In genomic region chr5:23224759-23225536, GRCm38 (mm10) we compare ENCODE assay signal across 8 mouse cellular contexts.
DNase-seq lines count a peak whose midpoint lies in the region; ATAC-seq and TF ChIP-seq lines count a peak whose summit lies in the region.

No protein-coding gene starts in this region.

- peak overlapping the region; percentile 45 for H3K4me2 ChIP-seq in forebrain, postnatal 0 days (ENCODE audit: low read depth)
- H3K4me2 ChIP-seq in hindbrain, embryonic 16.5 days (ENCODE audit: low read length): peak overlapping the region; percentile 65
- peak overlapping the region; percentile 36 for H3K4me2 ChIP-seq in limb, embryonic 11.5 days (ENCODE audit: low read depth, severe bottlenecking)
- H3K4me2 ChIP-seq in midbrain, embryonic 16.5 days (ENCODE audit: low read length): peak overlapping the region; percentile 67

- ATAC-seq in forebrain, postnatal 0 days: peak; percentile 94
- peak; percentile 94 for ATAC-seq in hindbrain, embryonic 16.5 days
- ATAC-seq in limb, embryonic 11.5 days (ENCODE audit: insufficient number of reproducible peaks, low FRiP score, low TSS enrichment, low read depth): peak; percentile 74
- ATAC-seq in midbrain, embryonic 16.5 days: peak; percentile 92

- no peaks in the 10 kb centered on the region for H3K9me3 ChIP-seq in forebrain, postnatal 0 days (ENCODE audit: low read length)
- H3K9me3 ChIP-seq in hindbrain, embryonic 16.5 days (ENCODE audit: control insufficient read depth, low read length): no peaks in the 10 kb centered on the region
- no peaks in the 10 kb centered on the region for H3K9me3 ChIP-seq in limb, embryonic 11.5 days (ENCODE audit: control insufficient read depth, low read length)
- H3K9me3 ChIP-seq in midbrain, embryonic 16.5 days (replicated peaks; ENCODE audit: control insufficient read depth, low read length, poor library complexity, severe bottlenecking): no peaks in the 10 kb centered on the region

- no peak for TF ChIP-seq POLR2A in thymus, adult 2 months (IDR thresholded peaks at IDR 0.05; ENCODE audit: control insufficient read depth, extremely low read depth, insufficient read depth, low read length, poor library complexity)
- TF ChIP-seq POLR2A in testis, adult 2 months (IDR thresholded peaks at IDR 0.05; ENCODE audit: control insufficient read depth, low read depth, low read length): no peak

- no peaks in the 10 kb centered on the region for H3K27me3 ChIP-seq in thymus, adult 2 months (ENCODE audit: control insufficient read depth, insufficient read depth, low read length)
- H3K27me3 ChIP-seq in forebrain, postnatal 0 days (ENCODE audit: insufficient read depth, low read length): no peaks in the 10 kb centered on the region
- no peaks in the 10 kb centered on the region for H3K27me3 ChIP-seq in hindbrain, embryonic 16.5 days (replicated peaks; ENCODE audit: control insufficient read depth, insufficient read depth, low read length)
- no peaks in the 10 kb centered on the region for H3K27me3 ChIP-seq in limb, embryonic 11.5 days (ENCODE audit: control insufficient read depth, insufficient read depth, low read length)
- no peaks in the 10 kb centered on the region for H3K27me3 ChIP-seq in midbrain, embryonic 16.5 days (ENCODE audit: control insufficient read depth, insufficient read depth, low read depth, low read length)
- H3K27me3 ChIP-seq in testis, adult 2 months (ENCODE audit: control insufficient read depth, insufficient read depth, low read length): no peaks in the 10 kb centered on the region

- DNase-seq in thymus, adult 2 months: peak; percentile 27
- no peak for DNase-seq in thymus, adult 18-20 months
- peak; percentile 50 to 65 for DNase-seq in cerebellum, adult 18-20 months
- peak; percentile 84 for DNase-seq in forebrain, postnatal 0 days
- peak; percentile 75 for DNase-seq in limb, embryonic 11.5 days (ENCODE audit: low spot score)

- H3K27ac ChIP-seq in thymus, adult 2 months (ENCODE audit: control insufficient read depth, insufficient read depth, low read length): no peak overlapping the region
- no peak overlapping the region for H3K27ac ChIP-seq in forebrain, postnatal 0 days (ENCODE audit: low read depth, low read length)
- H3K27ac ChIP-seq in hindbrain, embryonic 16.5 days (ENCODE audit: low read depth, low read length): peak overlapping the region; percentile 24; the same call in 1 of the 2 replicates
- no peak overlapping the region for H3K27ac ChIP-seq in limb, embryonic 11.5 days (replicated peaks; ENCODE audit: low read depth, low read length)
- H3K27ac ChIP-seq in midbrain, embryonic 16.5 days (ENCODE audit: low read length): peak overlapping the region; percentile 47; the same call in 1 of the 2 replicates
- no peak overlapping the region for H3K27ac ChIP-seq in testis, adult 2 months (ENCODE audit: control insufficient read depth, insufficient read depth, low read depth, low read length)

- peak overlapping the region; percentile 50 for H3K9ac ChIP-seq in forebrain, postnatal 0 days
- H3K9ac ChIP-seq in hindbrain, embryonic 16.5 days (ENCODE audit: low read depth, low read length): peak overlapping the region; percentile 65
- no peak overlapping the region; the same call in 1 of the 2 replicates for H3K9ac ChIP-seq in limb, embryonic 11.5 days (ENCODE audit: low read length)
- peak overlapping the region; percentile 64; the same call in 1 of the 2 replicates for H3K9ac ChIP-seq in midbrain, embryonic 16.5 days (ENCODE audit: low read depth, low read length)

- no peak overlapping the region for H3K4me3 ChIP-seq in thymus, adult 2 months (ENCODE audit: control insufficient read depth, insufficient read depth, low read length)
- peak overlapping the region; percentile 34 for H3K4me3 ChIP-seq in forebrain, postnatal 0 days (ENCODE audit: low read depth, low read length)
- peak overlapping the region; percentile 38 for H3K4me3 ChIP-seq in hindbrain, embryonic 16.5 days (ENCODE audit: low read length)
- H3K4me3 ChIP-seq in limb, embryonic 11.5 days (ENCODE audit: low read depth, low read length): no peak overlapping the region
- H3K4me3 ChIP-seq in midbrain, embryonic 16.5 days (ENCODE audit: low read depth, low read length): peak overlapping the region; percentile 41
- no peak overlapping the region for H3K4me3 ChIP-seq in testis, adult 2 months (ENCODE audit: control insufficient read depth, low read depth, low read length)

- 36% methylated on average over 14 of the region's 14 CpGs for WGBS in thymus, adult 2 months
- 16% methylated on average over 14 of the region's 14 CpGs for WGBS in forebrain, postnatal 0 days
- 13% methylated on average over 14 of the region's 14 CpGs for WGBS in hindbrain, embryonic 16.5 days
- 25% methylated on average over 14 of the region's 14 CpGs for WGBS in limb, embryonic 11.5 days
- 15% methylated on average over 14 of the region's 14 CpGs for WGBS in midbrain, embryonic 16.5 days

- no peaks in the 10 kb centered on the region for H3K4me1 ChIP-seq in thymus, adult 2 months (replicated peaks; ENCODE audit: control insufficient read depth, insufficient read depth, low read length)
- H3K4me1 ChIP-seq in forebrain, postnatal 0 days (ENCODE audit: insufficient read depth): no peaks in the 10 kb centered on the region
- H3K4me1 ChIP-seq in hindbrain, embryonic 16.5 days (ENCODE audit: control insufficient read depth, insufficient read depth, low read depth, low read length): peaks cover 3% of the 10 kb centered on the region
- H3K4me1 ChIP-seq in limb, embryonic 11.5 days (ENCODE audit: control insufficient read depth, insufficient read depth, low read length): no peaks in the 10 kb centered on the region; the same call in 1 of the 2 replicates
- no peaks in the 10 kb centered on the region; the same call in 1 of the 2 replicates for H3K4me1 ChIP-seq in midbrain, embryonic 16.5 days (ENCODE audit: control insufficient read depth, insufficient read depth, low read length)
- peaks cover 6% of the 10 kb centered on the region for H3K4me1 ChIP-seq in testis, adult 2 months (ENCODE audit: control insufficient read depth, insufficient read depth, low read length)

- no peak for TF ChIP-seq CTCF in thymus, adult 2 months (IDR thresholded peaks at IDR 0.05; ENCODE audit: borderline replicate concordance, control insufficient read depth, extremely low read depth, insufficient read depth, low read length, poor library complexity)
- peak; percentile 80 for TF ChIP-seq CTCF in forebrain, postnatal 0 days (IDR thresholded peaks at IDR 0.05; ENCODE audit: low read depth)
- peak; percentile 35; the same call in 1 of the 2 replicates for TF ChIP-seq CTCF in testis, adult 2 months (IDR thresholded peaks at IDR 0.05; ENCODE audit: control insufficient read depth, insufficient read depth, insufficient replicate concordance, low read depth, low read length)

- H3K36me3 ChIP-seq in thymus, adult 2 months (ENCODE audit: control insufficient read depth, insufficient read depth, low read length): no peaks in the 10 kb centered on the region
- H3K36me3 ChIP-seq in forebrain, postnatal 0 days (ENCODE audit: insufficient read depth): no peaks in the 10 kb centered on the region
- no peaks in the 10 kb centered on the region for H3K36me3 ChIP-seq in hindbrain, embryonic 16.5 days (ENCODE audit: control insufficient read depth, insufficient read depth, low read length)
- no peaks in the 10 kb centered on the region for H3K36me3 ChIP-seq in limb, embryonic 11.5 days (ENCODE audit: control insufficient read depth, insufficient read depth, low read length)
- no peaks in the 10 kb centered on the region for H3K36me3 ChIP-seq in midbrain, embryonic 16.5 days (ENCODE audit: control insufficient read depth, insufficient read depth, low read length)
- H3K36me3 ChIP-seq in testis, adult 2 months (ENCODE audit: control insufficient read depth, insufficient read depth, low read length): no peaks in the 10 kb centered on the region

Comparison
In these comparisons a context has a peak if more than half of its experiments do, and no peak if none do; other contexts are left out.
1. DNase-seq: peak in thymus, adult 2 months (single experiment), cerebellum, adult 18-20 months (2 of 2), forebrain, postnatal 0 days (single experiment) and limb, embryonic 11.5 days (single experiment); none in thymus, adult 18-20 months (0 of 2).
2. H3K27ac ChIP-seq: peak in hindbrain, embryonic 16.5 days (single experiment) and midbrain, embryonic 16.5 days (single experiment); none in thymus, adult 2 months (single experiment), forebrain, postnatal 0 days (single experiment), limb, embryonic 11.5 days (single experiment) and testis, adult 2 months (single experiment).
3. H3K4me3 ChIP-seq: peak in forebrain, postnatal 0 days (single experiment), hindbrain, embryonic 16.5 days (single experiment) and midbrain, embryonic 16.5 days (single experiment); none in thymus, adult 2 months (single experiment), limb, embryonic 11.5 days (single experiment) and testis, adult 2 months (single experiment).
4. Peak in every context shown above with its lines, with median percentiles within 50 percentile points of each other: ATAC-seq and H3K4me2 ChIP-seq.